Mouse (Mus musculus) T-helper 1 cell (primary cell): ENCODE measurements around the gene Hmgb1.

Experiments used
- in situ Hi-C: fragments of 300-600 bp; cut with MboI, MseI; formaldehyde crosslinking; loops from one replicate; pipeline ENCODE4 v1.15.1; 2025; ENCODE audit warnings: high pct_unique_total_duplicates

The Hmgb1 gene

GRCm38 (mm10) chr5:149062833-149063232 lies 121.5 kb downstream of the Hmgb1 start:
- in situ Hi-C loops = no loop called here

GRCm38 (mm10) chr5:149053352-149054168 lies 130.7 kb downstream of the Hmgb1 start:
- in situ Hi-C loops = no loop called here

- in situ Hi-C loops = no loop called here
These were observed 131.6 kb downstream of the Hmgb1 start for GRCm38 (mm10) chr5:149052421-149053338.

- in situ Hi-C loops = no loop called here
These were observed 132.5 kb downstream of the Hmgb1 start for GRCm38 (mm10) chr5:149051571-149052420.

GRCm38 (mm10) chr5:149051194-149051570 lies 133.1 kb downstream of the Hmgb1 start:
- in situ Hi-C loops = no loop called here

- in situ Hi-C loops = no loop called here
These were observed 133.6 kb downstream of the Hmgb1 start for GRCm38 (mm10) chr5:149050588-149051160.

- in situ Hi-C loops = no loop called here
These were observed 134.9 kb downstream of the Hmgb1 start for GRCm38 (mm10) chr5:149049435-149049834.

GRCm38 (mm10) chr5:149048961-149049360 lies 135.3 kb downstream of the Hmgb1 start:
- in situ Hi-C loops = no loop called here

- in situ Hi-C loops = no loop called here
These were observed 137.6 kb downstream of the Hmgb1 start for GRCm38 (mm10) chr5:149046650-149047049.

GRCm38 (mm10) chr5:149045470-149046085 lies 138.7 kb downstream of the Hmgb1 start:
- in situ Hi-C loops = no loop called here

GRCm38 (mm10) chr5:149045054-149045453 lies 139.2 kb downstream of the Hmgb1 start:
- in situ Hi-C loops = no loop called here

- in situ Hi-C loops = no loop called here
These were observed 140.2 kb downstream of the Hmgb1 start for GRCm38 (mm10) chr5:149044067-149044466.

- in situ Hi-C loops = no loop called here
These were observed 141.0 kb downstream of the Hmgb1 start for GRCm38 (mm10) chr5:149043240-149043639.

- in situ Hi-C loops = no loop called here
These were observed 144.5 kb downstream of the Hmgb1 start for GRCm38 (mm10) chr5:149039825-149040224.

- in situ Hi-C loops = no loop called here
These were observed 146.6 kb downstream of the Hmgb1 start for GRCm38 (mm10) chr5:149037729-149038128.

GRCm38 (mm10) chr5:149036920-149037319 lies 147.4 kb downstream of the Hmgb1 start:
- in situ Hi-C loops = no loop called here

- in situ Hi-C loops = no loop called here
These were observed 151.9 kb downstream of the Hmgb1 start for GRCm38 (mm10) chr5:149032438-149032837.

GRCm38 (mm10) chr5:149031199-149031750 lies 153.0 kb downstream of the Hmgb1 start:
- in situ Hi-C loops = no loop called here

GRCm38 (mm10) chr5:149030103-149030502 lies 154.2 kb downstream of the Hmgb1 start:
- in situ Hi-C loops = no loop called here

- in situ Hi-C loops = loop anchor here (10.0 kb wide), 1 partner anchor 634 kb away; the partner anchor contains the start of gene Slc7a1
These were observed 155.9 kb downstream of the Hmgb1 start for GRCm38 (mm10) chr5:149028394-149028793.
